Mouse (Mus musculus) cerebellum, postnatal 36 days (tissue): ENCODE measurements at regions not wholly inside any gene's neighbourhood (a gene's known extent, or its start where the extent isn't known, plus 50 kb on each side); places are given as distances from the start of the nearest gene placed in this dataset.

ENCODE experiments used
- DNase-seq, 2 experiments: peaks; one replicate each; pipeline ENCODE4 v3.0.0; 2021 to 2022; ENCODE audit warnings: mixed read lengths in 2 of 2

DNA sequence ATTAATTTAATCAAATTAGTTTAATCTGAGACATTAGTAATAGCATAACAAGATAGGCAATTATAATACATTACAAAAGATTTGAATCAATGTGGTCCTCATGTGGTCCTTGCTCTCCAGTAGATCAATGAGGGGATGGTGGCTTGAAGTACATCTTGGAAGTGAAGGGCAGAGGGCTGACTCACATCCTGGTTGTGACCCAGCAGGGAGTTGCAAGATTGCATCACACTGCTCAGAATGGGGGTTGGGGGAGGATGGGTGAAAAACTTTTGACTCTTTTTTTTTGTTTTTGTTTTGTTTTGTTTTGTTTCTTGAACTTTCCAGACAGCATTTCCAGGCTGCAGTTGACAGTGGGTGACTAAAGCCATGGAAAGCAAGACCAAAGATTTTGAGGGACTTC lies 191.1 kb upstream of the Dio3 start:
- no peak for DNase-seq

DNA sequence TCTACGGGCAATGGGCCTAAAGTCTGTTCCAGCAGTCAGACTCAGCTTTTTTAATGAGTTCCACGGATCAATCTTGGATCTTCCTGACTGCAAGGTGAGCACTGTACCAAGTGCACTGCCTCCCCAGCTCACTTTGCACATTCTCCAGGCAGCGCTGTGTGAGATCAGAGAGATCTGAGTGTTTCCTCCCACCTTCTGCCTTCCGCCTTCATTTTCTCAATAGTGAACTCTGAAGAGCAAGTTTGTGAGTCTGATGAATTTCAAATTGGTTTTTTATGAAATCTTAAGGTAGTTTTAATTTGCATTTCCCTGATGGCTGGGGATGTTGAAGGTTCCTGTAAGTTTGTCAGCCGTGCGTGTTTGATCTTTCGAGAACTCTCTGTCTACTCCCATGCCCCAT lies 176.7 kb upstream of the Dio3 start:
- no peak for DNase-seq

DNA sequence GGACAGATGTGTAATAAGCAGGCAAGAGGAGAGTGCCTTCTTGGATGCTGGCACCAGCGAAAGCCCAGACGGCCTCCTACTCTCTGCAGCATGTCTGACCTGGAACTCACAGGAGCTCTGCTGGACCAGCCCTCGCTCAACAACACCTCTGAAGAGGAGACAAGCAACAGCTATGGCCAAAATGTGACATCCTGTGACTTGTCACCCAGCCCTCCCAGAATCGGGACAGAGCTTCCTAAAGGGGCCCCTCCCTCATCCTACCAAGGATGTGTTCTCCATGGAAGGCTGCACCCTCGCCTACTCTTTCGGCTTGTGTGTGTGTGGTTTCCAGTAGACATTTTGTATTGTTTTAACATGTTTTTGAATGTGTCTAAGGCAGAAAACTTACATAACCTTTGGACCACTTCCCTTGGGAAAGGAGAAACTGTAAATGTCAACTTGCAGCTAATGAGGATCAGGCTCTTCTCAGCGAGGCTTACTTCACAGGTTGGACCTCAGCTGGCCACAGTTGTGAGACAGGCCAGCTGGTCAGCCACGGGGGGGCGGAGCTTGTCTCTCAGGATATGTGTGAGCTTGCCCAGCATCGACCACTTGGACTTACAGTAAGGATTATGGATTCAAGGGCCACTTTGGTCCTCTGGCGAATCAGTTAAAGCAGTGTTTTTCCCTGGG lies 166.7 kb upstream of the Dio3 start:
- DNase-seq = no peak

DNA sequence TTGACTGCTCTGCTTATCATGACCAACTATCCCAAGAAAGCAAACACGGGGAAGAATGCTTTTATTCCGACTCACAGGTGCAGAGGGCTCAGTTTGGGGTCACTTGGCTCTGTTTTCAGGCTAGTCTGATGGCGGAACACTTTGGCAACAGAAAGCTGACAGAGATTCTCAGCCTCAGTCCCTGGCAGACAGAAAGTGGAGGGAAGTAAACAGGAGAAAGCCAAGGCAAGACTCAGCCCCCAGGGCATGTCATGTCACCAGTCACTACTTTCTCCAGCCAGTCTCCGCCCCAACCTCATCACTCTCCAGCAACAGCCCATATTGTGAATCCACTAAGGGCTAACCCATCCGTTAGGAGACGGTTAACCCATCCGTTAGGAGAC lies 166.2 kb upstream of the Dio3 start:
- no peak for DNase-seq

DNA sequence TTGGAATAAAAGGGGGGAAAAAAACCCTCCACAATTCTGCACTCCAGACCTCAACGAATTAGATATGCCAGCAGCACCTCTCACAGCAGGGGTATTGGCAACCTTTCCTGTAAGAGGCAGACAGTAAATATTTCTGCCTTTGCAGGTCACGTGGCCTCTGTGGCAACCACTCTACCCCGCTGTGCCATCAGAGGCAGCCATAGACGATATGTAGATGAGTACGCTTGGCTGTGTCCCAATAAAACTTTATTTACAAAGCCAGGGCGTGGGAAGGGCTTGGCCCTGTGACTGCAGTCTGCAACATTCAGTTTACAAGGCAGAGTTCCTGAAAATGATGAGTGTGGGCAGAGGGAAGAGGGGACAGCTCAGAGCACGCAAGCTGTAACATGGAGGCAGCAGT lies 158.7 kb upstream of the Dio3 start:
- DNase-seq = no peak

DNA sequence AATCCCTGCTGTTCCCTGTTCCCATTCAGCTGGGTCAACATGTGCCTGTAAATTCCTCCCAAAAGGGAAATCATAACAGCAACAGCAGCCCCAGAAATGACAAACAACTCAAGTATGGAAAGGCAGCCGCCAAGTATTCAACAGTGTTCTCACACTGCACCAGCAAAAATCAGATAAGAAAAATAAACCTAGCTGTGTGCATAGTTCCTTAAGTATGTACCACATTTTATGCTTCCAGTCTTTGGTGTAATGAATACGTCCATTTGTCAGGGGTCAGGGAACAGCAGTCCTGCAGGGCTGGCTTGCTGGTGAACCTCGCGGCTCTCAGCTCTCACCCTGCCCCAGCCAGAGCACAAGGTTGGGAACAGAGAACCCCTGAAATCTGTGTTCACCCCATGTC lies 155.9 kb upstream of the Dio3 start:
- no peak for DNase-seq

DNA sequence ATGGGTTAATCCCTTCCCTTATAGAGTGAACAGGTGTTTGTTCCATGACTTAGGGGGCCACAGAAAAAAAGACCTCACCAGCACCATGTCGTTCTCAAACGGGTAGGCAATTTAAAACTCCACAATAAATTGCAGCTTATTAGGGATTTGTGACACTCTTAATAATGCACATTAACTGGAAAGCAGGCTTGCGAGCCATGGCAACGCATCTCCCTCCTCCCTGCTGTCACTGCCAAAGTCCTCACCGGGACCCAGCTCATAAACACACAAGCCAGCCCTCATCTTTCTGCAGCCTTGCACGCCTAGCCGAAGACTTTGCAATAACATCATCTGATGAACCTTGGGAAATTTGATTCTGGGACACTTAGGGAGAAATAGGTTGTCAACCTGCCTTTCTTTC lies 152.3 kb upstream of the Dio3 start:
- no peak for DNase-seq

DNA sequence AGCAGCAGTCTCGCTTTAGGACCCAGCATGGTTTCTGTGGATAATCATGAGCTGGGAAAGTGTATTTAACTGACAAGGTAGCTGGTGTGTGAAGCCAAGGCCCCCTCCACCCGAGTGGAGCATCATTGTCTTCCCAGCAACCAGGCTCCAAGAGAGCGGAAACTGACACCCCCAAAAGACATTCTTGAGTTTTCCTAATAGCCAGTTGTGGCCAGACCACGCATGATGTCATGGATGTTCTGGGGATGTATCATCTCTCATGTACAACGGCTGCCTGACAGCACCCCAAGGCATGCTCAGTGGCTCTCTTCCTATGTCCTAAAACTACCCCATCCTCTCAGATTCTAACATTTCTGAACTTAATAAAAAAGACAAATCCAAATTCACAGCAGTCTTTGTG lies 133.5 kb upstream of the Dio3 start:
- no peak for DNase-seq

DNA sequence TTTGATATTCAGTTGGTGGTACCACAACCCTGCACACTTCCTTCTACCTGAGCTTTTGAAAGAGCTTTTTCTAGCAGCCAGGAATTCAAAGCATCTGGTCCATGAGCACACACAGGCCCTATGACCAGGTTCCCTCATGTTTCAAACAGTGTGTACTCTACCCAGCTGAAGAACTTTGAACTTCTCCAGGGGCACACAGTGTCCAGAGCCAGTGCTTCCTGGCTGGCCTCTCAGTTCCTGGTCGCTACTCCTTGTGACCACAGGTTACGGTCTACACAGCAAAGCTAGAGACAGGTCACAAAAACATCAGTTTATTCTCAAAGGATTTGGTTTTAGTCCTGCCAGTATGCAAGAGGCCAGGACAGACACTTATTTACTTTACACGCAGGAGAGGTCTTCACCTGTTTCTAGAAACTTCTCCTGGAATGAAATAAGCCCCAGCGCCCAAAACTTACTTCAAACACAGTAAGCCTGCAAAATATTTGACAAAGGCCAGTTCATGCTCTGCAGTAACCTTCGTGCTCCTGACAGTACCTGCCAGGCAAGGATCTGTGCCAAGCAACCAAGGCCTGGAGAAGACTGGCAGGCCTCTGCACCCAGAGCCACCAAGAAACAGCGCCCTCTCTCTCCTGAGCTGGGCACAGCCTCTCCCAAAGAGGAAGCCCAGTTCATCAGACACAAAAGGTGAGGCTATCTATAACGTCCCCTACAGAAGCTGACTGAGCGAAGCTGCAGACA lies 124.5 kb upstream of the Dio3 start:
- peak in 1 of 2 experiments; percentile 4 for DNase-seq

DNA sequence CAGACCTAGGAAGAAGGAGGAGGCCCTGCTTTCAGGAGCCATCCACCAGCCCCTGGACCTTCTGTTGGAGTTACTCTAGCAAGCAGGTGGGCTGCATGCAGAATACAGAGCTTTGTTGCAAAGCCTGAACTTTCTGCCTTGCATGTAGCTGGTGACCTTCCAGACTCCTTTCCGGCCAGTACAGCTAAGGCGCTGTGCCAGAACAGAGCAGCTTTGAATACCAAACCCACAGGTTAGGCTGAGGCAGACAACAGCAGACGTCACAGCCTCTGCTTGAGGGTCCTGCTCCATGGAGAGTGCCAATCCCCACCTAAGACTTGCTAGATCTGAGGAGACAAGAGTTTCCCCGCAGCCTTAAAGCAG lies 123.9 kb upstream of the Dio3 start:
- DNase-seq = no peak

DNA sequence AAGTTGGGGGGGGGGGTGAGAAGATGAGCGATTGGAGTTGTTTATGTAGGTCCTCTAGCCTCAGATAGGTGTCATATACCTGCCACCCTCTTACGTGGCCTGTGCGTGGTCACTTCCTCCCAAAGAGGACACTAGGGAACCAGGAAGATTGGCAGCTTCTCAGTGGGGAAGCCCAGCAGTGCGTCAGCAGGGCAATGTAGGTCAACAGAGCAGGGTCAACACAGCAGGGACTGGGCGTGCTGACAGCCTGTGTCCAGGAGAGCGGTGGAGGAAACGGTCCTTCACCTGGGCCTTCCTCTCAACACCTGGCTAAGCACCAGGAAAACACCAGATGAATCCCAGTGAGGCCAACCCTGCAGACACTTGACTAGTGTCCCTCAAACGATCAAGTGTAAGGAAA lies 122.4 kb upstream of the Dio3 start:
- peak; percentile 3 to 6 for DNase-seq

DNA sequence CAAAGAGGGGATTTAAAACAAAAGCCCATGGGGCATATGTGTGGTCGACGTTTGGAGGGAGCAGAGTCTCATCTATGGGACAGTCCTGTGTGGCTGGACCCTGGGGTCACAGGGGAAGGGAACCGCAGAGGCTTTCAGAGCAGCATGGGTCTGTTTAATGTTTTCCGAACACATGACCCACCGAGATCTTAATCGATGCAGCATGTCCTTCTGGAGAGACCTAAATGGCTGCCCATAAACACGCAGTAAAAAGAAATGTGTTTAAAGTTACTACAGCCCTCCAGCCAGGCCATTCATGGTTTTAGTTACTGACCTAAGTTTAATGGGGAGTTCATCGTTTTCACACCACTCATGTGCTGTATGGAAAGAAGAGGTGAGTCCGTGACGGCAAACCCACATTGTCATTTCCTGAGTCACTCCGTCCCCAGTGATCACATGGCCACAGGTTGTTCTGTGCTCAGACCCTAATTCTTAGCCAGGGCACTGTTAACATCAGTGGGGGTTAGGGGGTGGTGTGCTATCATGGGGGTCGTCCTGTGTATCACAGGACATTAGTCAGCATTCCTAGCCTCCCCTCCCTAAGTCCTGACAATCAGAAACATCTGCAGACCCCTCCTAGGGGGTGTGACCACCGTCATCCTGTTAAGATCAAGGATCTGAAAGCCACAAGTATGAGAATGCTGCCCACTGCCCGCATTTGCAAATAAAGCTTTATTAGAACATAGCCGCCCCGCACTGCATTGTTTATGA lies 120.7 kb upstream of the Dio3 start:
- no peak for DNase-seq

DNA sequence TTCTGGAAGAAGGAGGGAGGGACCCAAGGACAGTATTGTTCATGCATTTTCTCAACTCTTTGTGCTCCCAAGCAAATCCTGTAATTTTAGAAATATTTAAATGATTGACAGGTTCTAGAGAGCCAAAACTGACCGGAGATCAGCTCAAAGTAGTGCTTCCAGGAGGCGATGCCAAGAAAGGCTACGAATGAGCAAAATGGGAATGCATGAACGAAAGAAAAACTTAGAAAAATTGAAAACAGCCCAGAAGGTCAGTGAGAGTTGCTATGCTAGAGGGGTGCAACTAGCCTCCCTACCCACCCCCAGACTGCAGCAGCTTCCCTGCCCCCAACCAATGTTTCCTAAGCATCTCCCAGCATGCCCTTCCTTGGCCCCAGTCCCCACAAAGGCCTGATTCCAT lies 117.6 kb upstream of the Dio3 start:
- no peak for DNase-seq

DNA sequence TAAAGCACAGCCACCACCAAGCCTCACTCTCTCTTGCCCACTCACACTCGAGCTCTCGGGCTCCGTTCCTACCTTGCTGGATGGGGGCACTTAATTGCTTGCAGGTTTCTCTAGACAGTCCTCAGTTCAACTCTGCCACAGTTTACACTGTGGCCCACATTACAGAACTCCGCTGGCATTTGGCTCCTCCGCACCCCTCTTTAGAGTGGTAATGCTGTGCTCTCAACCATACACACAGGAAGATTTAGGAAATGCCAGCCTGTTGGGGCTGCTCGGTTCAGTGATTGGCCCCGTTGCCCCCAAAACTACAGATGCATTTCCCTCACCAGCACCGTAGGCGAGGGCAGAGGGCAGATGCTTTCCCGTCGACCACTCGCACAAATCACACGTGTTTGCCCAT lies 113.4 kb upstream of the Dio3 start:
- DNase-seq = no peak

DNA sequence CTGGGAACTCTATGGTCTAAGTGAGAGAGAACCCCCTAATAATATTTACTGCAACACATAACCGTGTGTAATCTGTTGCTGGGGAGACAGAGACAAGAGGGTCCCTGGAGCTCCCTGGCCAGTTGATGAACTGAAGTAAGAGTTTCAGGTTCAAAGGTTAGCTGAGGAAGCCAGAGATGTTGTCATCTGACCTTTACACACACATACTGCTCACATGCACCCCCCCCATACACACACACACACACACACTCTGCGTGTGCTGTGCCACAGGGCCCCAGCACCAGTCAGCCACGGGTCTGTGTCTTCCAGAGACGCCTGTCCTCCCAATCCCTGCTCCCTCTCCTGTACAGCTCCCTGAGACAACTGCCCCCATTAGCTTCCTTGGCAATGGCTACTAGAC lies 110.5 kb upstream of the Dio3 start:
- DNase-seq = no peak

DNA sequence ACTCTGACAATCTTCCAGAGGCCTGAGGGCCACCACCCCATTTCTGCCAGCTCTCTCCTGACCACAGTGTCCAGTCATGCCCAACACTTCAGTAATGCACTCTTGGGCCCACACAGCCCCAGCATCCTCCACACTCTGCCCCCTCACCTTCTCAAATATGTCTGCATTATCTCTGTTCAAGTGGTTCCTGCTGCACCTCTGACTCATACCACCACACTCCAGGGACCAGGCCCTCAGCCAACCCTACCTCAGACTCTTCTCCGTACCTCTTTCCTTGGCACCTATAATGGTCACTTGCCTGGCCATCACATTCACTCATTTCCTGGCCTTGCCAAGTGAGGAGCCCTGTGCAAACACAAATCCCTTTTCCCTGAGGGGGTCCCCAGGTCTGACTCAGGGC lies 109.6 kb upstream of the Dio3 start:
- DNase-seq = no peak

DNA sequence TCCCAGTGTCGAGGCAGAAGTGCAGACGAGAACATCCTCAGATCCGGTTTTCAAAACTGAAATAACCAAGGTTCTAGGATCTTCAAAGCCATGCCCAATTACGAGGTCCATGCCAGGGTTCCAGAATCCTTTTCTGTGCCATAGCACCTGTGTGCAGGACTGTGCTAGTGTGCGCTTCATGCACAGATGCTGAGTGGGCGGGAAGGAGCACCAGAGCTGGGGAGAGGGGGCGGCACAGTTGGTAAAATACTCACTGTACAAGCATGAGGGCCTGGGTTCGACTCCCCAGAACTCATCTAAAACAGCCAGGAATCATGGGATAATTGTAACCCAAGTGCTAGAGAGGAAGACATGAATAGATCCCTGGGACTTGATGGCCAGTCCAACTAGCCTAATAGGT lies 108.4 kb upstream of the Dio3 start:
- DNase-seq = no peak

DNA sequence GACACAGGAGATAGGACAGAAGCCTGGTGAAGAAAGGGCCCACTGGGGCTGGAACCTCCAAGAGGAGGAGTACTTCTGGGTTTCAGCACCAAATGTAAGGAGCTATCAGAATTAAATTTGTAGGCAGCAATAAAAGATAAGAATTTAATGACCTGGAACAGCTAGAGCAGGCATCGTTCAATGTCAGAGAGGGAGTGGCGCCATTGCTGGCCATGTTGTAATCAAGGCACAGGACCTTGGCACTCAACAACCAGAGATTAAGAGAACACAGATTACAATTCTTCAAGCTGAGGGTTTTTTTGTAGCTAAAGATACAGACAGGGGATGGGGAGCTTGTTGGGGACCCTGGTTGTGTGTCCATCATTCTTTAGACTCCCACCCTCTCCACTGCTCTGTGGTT lies 101.0 kb upstream of the Dio3 start:
- no peak for DNase-seq

DNA sequence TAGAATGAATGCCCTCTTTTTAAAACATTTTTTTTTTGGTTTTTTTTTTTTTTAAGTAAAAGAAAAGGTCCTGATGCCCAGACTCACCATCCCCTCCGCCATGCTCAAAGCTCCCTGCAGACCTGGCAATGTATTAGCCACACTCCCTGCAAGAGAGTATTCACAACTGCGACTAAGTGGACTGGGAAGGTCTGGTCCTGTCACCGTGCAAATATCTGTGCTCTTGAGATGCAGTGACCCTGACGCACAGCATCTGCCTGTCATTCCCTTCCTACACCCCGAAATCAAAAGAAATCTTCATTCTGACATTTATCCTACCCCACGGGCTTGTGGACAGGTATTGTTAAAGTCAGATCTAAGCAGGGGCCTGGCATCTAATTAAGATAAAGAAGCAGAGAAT lies 95.4 kb upstream of the Dio3 start:
- no peak for DNase-seq

DNA sequence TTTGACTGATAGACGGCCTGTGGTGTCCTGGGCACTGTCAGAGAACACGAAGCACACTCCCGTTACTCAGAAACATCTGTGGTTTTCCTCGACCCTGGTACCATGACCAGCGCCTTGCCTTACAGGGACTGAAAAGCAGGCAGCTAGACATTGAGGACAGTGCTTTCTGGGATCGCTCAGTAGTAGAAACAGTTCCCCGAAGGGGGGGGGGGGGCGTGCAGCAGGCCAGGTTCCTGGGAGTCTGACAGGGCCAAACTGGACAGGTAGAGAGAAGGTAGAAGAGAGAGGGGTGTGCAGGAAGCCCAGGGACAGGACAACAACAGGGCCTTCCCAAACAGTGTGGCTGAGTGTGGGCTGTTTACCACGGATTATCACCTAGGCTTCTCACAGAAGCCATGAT lies 93.5 kb upstream of the Dio3 start:
- DNase-seq = no peak

DNA sequence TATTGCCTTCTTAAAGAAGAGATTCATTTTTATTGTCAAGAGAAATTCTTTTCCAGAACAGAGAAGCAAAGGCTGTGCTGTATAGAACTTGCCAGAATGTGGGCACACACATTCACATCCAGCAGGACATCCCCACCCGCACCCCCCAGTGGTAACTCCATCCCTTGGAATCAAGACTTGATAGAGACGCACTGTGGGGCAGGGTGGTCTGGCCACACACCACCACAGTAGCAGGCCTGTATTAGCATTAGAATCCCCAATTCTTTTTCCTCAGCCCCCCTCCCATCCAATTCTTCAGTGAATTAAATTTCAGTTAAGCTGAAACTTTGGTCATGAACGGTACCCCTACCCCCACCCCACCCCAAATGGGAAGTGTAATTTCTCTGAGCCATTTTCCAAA lies 92.5 kb upstream of the Dio3 start:
- DNase-seq = no peak

DNA sequence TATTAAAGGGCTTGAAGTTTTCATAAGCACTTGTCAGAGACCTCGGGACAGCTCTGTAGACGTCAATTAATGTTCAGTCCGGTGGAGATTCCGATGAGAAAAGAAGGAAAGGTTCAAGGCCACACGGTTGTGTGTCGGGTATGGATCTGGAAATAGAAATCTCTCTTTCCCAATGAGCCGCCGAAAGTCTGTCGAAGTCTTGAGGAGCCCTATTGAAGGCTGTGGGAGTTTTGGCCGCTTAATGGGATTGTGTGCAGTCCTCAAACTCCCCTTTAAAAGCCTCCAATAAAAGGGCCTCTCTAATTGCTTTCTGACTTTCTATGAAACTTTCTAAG lies 92.0 kb upstream of the Dio3 start:
- no peak for DNase-seq

DNA sequence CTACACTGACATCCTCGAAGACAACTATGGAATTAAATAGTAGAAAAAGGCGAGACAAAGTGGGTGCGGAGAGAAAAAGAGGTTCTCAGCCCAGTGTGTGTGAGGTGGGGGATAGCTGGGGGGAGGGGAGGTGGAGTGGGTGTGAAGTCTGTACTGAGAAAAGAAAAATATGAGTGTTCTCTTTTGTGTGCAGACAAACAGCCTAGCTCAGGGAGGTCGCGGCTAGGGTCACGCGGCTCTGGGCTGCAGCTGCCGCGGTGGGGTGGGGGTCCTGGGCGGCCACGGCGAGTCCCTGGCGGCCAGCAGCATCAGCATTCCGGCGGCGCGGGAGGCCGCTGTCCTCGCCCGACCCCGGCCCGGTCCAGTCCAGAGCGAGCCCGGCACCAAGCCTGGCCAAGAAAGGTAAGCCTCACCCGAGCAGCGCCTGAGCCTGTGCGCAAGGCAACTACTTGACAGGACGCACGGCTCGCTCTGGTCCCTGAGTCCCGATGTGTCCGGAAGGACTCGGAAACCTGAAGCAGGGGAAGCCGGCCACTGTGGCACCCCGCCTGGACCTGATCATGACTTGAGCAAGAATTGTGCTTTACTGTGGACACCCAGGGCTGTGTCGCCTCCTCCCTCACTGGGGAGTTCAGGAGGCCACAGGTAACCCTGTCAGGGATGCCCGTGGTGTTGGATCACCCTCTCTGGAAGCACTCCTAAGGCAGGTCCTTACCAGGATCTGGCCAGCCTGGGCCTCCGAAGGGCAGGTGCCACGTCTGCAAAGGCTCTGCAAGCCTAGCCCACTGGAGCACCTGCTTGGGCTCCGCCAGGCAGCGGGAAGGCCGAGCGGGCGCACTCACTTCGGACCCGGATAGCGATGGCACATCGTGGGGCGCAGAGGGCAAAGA lies 91.4 kb upstream of the Dio3 start:
- DNase-seq = no peak
